Mouse (Mus musculus) forebrain, postnatal 0 days (tissue): ENCODE measurements around the gene Ppm1a. TPM values are rescaled to one million over a fixed set of nuclear protein-coding genes. Genes with fewer than 3 reads are reported as not detected.

Experiments
- ATAC-seq: fragments of 200-750 bp; cut with Nextera tagmentation; 2 replicates; pipeline ENCODE4 v1.8.0; 2017; ENCODE audit warnings: mild to moderate bottlenecking, moderate library complexity
- DNase-seq: peaks from one replicate; pipeline ENCODE4 v3.0.0-alpha.2; 2015
- H3K27ac ChIP-seq: fragments of 300-500 bp; sonication (generic); 2 replicates; pipeline ENCODE4 v1.5.1; 2014; ENCODE audit warnings: low read depth, mild to moderate bottlenecking, antibody characterized with exemption, low read length, moderate library complexity, mixed read lengths
- H3K27me3 ChIP-seq: fragments of 300-500 bp; sonication (generic); 2 replicates; pipeline ENCODE4 v1.6.1; 2014; ENCODE audit warnings: mild to moderate bottlenecking, low read length, mixed read lengths; ENCODE audit not compliant: insufficient read depth
- H3K36me3 ChIP-seq: fragments of 300-500 bp; sonication (generic); 2 replicates; pipeline ENCODE4 v1.6.1; 2014; ENCODE audit warnings: mild to moderate bottlenecking, moderate library complexity; ENCODE audit not compliant: insufficient read depth
- H3K4me1 ChIP-seq: fragments of 300-500 bp; sonication (generic); 2 replicates; pipeline ENCODE4 v1.6.1; 2014; ENCODE audit warnings: antibody characterized with exemption; ENCODE audit not compliant: insufficient read depth
- H3K4me2 ChIP-seq: fragments of 300-500 bp; sonication (generic); 2 replicates; pipeline ENCODE4 v1.6.1; 2014; ENCODE audit warnings: low read depth, mild to moderate bottlenecking, moderate library complexity
- H3K4me3 ChIP-seq: fragments of 300-500 bp; sonication (generic); 2 replicates; pipeline ENCODE4 v1.5.1; 2014; ENCODE audit warnings: low read depth, low read length, mixed read lengths
- H3K9ac ChIP-seq: fragments of 300-500 bp; sonication (generic); 2 replicates; pipeline ENCODE4 v1.6.1; 2014; ENCODE audit warnings: mild to moderate bottlenecking
- H3K9me3 ChIP-seq: fragments of 300-500 bp; sonication (generic); 2 replicates; pipeline ENCODE4 v1.6.1; 2016; ENCODE audit warnings: low read length
- CTCF ChIP-seq: sonication (generic); IDR thresholded peaks from 2 replicates; pipeline ENCODE4 v1.5.1; 2016; ENCODE audit warnings: antibody characterized with exemption, control low read depth, low read depth
- WGBS: fragments of 180-500 bp; shearing (Covaris S2); extraction: QIAGEN DNeasy Blood & Tissue Kit; methylation state at CpG from one replicate; pipeline ENCODE4 v1.1.7; 2014; 5-methylcytosine and 5-hydroxymethylcytosine counted together
- polyA plus RNA-seq: library from polyadenylated mRNA; unstranded; fragments of >200 nt; fragmentation: Nextera tagmentation; extraction: Ambion mirVana; gene quantifications from 2 replicates; pipeline ENCODE4 v1.2.1, GENCODE M21; 2015
- total RNA-seq: library from RNA; depleted of rRNA; stranded (reverse); fragments of >200 nt; gene quantifications from 2 replicates; pipeline ENCODE4 v1.2.3, GENCODE M21; 2014

The Ppm1a gene
- total and polyA plus RNA-seq, 2 experiments from 2014 or later: 69.9 to 194 TPM

- Histone ChIP-seq H3K36me3 (no peaks in the 10 kb centered on the region), H3K9ac (no peak overlapping the region), H3K4me1 (no peaks in the 10 kb centered on the region), H3K4me3 (no peak overlapping the region), H3K4me2 (no peak overlapping the region), H3K9me3 (no peaks in the 10 kb centered on the region), H3K27me3 (no peaks in the 10 kb centered on the region), H3K27ac (no peak overlapping the region)
- no peak for DNase-seq
- WGBS: 82% methylated on average over 4 of the region's 4 CpGs
- no peak for TF ChIP-seq CTCF
- no peak for ATAC-seq
These were observed 8.9 kb upstream of the Ppm1a start for GRCm38 (mm10) chr12:72748341-72748740.

GRCm38 (mm10) chr12:72748841-72749240 is 8.4 kb upstream of the Ppm1a start:
- H3K4me2 ChIP-seq: no peak overlapping the region
- H3K4me3 ChIP-seq: no peak overlapping the region
- no peak for DNase-seq
- no peaks in the 10 kb centered on the region for H3K4me1 ChIP-seq
- H3K9ac ChIP-seq: no peak overlapping the region
- no peak for TF ChIP-seq CTCF
- no peaks in the 10 kb centered on the region for H3K36me3 ChIP-seq
- H3K9me3 ChIP-seq: no peaks in the 10 kb centered on the region
- 85% methylated on average over 4 of the region's 4 CpGs for WGBS
- no peak overlapping the region for H3K27ac ChIP-seq
- no peak for ATAC-seq
- H3K27me3 ChIP-seq: no peaks in the 10 kb centered on the region

GRCm38 (mm10) chr12:72749500-72749899 is 7.8 kb upstream of the Ppm1a start:
- Histone ChIP-seq H3K27me3 (no peaks in the 10 kb centered on the region), H3K27ac (no peak overlapping the region), H3K9me3 (no peaks in the 10 kb centered on the region), H3K4me3 (no peak overlapping the region), H3K4me2 (no peak overlapping the region), H3K9ac (no peak overlapping the region), H3K4me1 (no peaks in the 10 kb centered on the region), H3K36me3 (no peaks in the 10 kb centered on the region)
- WGBS: 89% methylated on average over 2 of the region's 2 CpGs
- DNase-seq (no peak), ATAC-seq (no peak)
- TF ChIP-seq CTCF: no peak

- TF ChIP-seq CTCF: no peak
- Histone ChIP-seq H3K4me3 (no peak overlapping the region), H3K4me1 (no peaks in the 10 kb centered on the region), H3K27ac (no peak overlapping the region), H3K9ac (no peak overlapping the region), H3K27me3 (no peaks in the 10 kb centered on the region), H3K9me3 (no peaks in the 10 kb centered on the region), H3K4me2 (no peak overlapping the region), H3K36me3 (no peaks in the 10 kb centered on the region)
- DNase-seq (no peak), ATAC-seq (no peak)
- 78% methylated on average over 5 of the region's 5 CpGs for WGBS
These were observed 7.2 kb upstream of the Ppm1a start for GRCm38 (mm10) chr12:72750016-72750415.

GRCm38 (mm10) chr12:72750606-72751005 is 6.6 kb upstream of the Ppm1a start:
- DNase-seq (no peak), ATAC-seq (no peak)
- no peaks in the 10 kb centered on the region for H3K27me3 ChIP-seq
- no peaks in the 10 kb centered on the region for H3K4me1 ChIP-seq
- no peaks in the 10 kb centered on the region for H3K9me3 ChIP-seq
- H3K36me3 ChIP-seq: no peaks in the 10 kb centered on the region
- 83% methylated on average over 2 of the region's 2 CpGs for WGBS
- no peak overlapping the region for H3K27ac ChIP-seq
- no peak overlapping the region for H3K9ac ChIP-seq
- no peak overlapping the region for H3K4me2 ChIP-seq
- no peak overlapping the region for H3K4me3 ChIP-seq
- no peak for TF ChIP-seq CTCF

GRCm38 (mm10) chr12:72757596-72757995 is 341 bp downstream of the Ppm1a start:
- no peak for DNase-seq

GRCm38 (mm10) chr12:72759956-72760355 is 2.7 kb downstream of the Ppm1a start:
- Histone ChIP-seq H3K27me3 (no peaks in the 10 kb centered on the region), H3K4me1 (peaks cover 14% of the 10 kb centered on the region), H3K27ac (peak overlapping the region; percentile 99; the same call in 1 of the 2 replicates), H3K9ac (peak overlapping the region; percentile 88), H3K36me3 (no peaks in the 10 kb centered on the region), H3K4me3 (peak overlapping the region; percentile 98), H3K9me3 (no peaks in the 10 kb centered on the region), H3K4me2 (peak overlapping the region; percentile 58)
- WGBS: 8% methylated on average over 7 of the region's 7 CpGs
- no peak for ATAC-seq
- DNase-seq: no peak
- TF ChIP-seq CTCF: no peak

More at GRCm38 (mm10) chr12:72757596-72757995, 341 bp downstream of the Ppm1a start:
- H3K4me2 ChIP-seq: no peak overlapping the region
- no peaks in the 10 kb centered on the region for H3K27me3 ChIP-seq
- 0% methylated on average over 1 of the region's 1 CpGs for WGBS
- peaks cover 2% of the 10 kb centered on the region for H3K4me1 ChIP-seq
- no peak overlapping the region for H3K27ac ChIP-seq
- H3K4me3 ChIP-seq: no peak overlapping the region
- H3K36me3 ChIP-seq: no peaks in the 10 kb centered on the region
- no peak for ATAC-seq
- no peak overlapping the region for H3K9ac ChIP-seq
- H3K9me3 ChIP-seq: no peaks in the 10 kb centered on the region
- no peak for TF ChIP-seq CTCF
